Mouse (Mus musculus): ENCODE measurements around the gene Col18a1.
A peak's percentile ranks its signal among the peaks of the same experiment; 100 is the strongest.
"Not testable (repeated sequence)": the region's sequence is repeated elsewhere in the genome, so short reads cannot be mapped to it uniquely, and the experiment has no call there.

The Col18a1 gene

DNA sequence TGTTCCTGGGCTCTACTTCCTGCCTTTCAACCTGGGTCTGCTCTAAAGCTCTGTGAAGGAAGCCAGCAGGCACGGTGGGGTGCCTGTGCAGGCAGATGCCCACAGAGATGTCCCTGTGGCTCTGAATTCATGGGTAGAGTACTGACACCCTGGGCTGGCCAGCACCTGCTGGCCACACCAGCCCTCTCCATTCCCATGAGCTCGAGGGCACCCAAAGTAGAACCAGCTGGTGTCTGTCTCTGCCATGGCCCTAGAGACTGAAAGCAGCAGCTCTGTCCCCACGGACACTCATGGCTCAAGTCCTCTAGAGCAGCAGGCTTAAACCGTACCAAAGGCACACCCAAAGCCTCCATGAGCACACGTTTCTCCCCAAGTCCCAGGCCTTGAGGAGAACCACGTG is 30.1 kb downstream of the Col18a1 start:
- DNase-seq (ENCODE audit: extremely low spot score), result no peak

DNA sequence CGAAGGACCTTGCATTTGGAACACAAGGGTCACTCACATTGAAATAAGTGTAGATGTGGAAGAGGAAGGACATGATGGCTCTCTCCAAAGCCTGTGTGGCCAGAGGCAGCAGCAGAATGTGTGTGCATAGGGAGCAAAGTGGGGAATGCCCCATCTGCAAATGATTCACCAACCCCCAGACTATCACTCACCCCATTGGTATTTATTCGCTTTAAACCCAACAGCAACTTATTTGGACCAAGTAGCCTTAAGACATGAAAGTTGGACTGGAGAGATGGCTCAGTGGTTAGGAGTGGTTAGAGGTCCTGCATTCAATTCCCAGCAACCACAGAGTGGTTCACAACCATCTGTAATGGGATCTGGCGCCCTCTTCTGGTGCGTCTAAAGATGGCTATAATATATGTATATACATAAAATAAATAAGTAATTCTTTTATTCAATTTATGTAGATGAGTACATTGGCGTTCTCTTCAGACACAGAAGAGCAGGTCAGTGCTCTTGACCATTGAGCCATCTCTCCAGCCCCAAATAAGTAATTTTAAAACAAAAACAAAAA is 31.0 kb downstream of the Col18a1 start:
- no peak for DNase-seq (ENCODE audit: extremely low spot score)

DNA sequence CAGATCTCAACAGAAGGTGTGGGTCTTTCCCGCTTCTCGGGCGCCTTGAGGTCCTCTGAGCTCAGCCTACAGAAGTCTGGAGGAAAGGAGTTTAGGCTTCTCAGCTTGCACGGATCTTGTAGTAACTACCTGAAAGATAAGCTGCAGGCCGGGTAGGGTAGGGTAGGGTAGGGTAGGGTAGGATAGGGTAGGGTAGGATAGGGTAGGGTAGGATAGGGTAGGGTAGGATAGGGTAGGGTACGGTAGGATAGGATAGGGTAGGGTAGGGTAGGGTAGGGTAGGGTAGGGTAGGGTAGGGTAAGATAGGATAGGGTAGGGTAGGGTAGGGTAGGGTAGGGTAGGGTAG is 31.6 kb downstream of the Col18a1 start:
- not testable (repeated sequence) for DNase-seq (ENCODE audit: extremely low spot score)

DNA sequence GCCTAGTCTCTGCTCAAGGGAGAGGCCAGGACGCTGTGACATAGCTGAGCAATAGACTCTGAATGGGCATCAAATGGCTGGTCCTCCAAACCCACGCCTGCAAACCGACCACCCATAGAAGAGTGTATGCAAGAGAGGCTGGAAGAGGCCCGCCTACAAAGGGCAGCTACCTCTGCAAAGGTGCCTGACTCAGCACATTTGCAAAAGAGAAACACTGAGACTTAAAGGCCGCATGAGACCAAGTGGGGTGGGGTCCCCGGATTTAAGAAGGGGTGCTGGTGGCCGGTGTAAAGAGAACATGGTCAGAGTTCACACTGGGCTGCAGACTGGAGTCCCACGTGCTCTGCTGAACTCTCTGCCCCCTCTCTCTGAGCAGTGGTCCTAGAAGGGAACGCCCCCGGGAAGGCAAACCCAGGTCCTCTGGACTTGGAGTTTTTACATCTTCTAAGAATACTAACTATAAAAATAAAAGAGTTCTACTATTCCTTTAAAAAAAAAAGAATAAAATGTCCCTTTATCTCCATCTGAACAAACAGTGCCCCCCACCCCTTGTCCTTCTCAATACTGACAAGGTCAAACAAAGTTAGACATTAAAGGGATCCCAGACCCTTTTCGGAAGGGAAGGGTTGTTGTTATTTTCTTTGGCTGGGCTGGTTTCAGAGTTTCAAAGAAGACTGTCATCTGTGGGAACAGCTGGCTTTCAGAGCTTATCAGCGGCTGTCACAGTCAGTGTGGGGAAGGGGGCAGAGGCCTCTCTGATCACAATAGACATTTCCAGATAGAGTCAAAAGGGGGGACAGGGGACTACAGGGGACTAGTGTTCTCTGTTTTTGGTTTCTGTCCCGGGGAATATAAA is 32.2 kb downstream of the Col18a1 start:
- DNase-seq (ENCODE audit: extremely low spot score), result peak; percentile 32

DNA sequence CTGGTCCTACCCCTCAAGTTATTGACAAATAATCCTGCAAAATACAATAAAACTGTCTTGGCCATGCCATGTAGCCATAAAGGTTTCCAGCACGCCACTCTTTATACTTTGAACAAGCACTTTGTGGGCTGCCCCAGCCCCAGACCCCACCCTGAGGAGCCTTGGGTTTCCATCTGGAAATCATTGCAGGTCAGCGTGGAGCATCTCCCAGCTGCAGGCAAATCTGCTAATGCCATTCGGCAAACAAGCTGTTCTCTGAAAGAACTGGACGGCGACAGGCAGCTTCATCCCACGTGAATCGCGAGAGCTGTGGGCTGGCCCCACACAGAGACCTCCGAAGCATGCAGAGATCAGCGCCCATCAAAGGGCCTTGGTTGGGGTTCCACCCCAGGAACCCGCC is 34.2 kb downstream of the Col18a1 start:
- DNase-seq (ENCODE audit: extremely low spot score), result peak; percentile 47

DNA sequence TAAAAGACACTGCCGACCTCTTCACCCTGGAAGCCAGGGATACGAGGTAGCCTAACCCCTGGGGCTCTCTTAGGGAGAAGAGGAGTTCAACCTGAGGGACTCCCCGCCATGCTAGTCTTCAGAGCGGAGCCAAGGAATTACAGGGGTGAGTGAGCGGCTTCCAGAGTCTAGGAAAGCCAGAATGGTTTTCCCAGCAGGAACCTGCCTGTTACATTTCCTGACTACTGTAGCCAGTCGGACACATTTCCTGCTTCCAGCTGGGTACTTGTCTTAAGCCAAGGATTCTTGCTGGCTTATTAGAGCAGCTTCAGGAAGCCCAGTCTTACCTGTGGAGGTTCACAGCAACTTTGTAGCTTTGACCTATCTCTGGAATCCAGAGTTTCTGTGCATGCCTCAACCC is 34.8 kb downstream of the Col18a1 start:
- DNase-seq (ENCODE audit: extremely low spot score), result peak; percentile 22

DNA sequence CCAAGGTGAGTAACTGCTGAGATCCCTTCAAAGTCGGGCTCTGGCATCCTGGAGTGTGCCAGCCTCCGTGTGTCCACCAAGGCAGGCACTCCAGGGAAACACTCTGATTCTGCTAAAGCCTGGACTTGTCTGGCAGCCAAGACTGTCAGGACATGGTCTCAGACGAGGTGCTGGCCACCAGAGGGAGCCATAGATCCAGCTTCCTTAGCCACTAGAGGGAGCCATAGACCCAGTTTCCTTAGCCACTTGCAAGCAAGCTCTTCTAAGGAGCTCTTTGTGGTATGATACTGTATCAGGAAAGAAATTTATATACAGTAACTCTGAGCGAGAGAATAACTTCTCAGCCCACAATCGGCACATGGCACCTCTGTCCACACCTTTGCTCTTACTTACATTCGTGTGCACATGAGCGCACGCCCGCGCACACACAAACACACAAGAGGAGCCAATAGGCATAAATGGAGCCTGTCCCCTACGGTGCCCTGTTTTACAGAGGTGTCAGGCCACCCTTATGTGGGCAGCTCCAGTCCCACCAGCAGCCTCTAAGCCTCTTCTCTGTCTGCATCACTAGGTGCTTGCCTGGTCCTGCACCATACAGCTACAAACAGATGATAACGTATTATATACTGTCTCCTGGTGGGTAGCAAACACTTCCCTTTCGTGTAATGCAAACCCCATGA is 35.6 kb downstream of the Col18a1 start:
- peak; percentile 95 for DNase-seq (ENCODE audit: extremely low spot score)

DNA sequence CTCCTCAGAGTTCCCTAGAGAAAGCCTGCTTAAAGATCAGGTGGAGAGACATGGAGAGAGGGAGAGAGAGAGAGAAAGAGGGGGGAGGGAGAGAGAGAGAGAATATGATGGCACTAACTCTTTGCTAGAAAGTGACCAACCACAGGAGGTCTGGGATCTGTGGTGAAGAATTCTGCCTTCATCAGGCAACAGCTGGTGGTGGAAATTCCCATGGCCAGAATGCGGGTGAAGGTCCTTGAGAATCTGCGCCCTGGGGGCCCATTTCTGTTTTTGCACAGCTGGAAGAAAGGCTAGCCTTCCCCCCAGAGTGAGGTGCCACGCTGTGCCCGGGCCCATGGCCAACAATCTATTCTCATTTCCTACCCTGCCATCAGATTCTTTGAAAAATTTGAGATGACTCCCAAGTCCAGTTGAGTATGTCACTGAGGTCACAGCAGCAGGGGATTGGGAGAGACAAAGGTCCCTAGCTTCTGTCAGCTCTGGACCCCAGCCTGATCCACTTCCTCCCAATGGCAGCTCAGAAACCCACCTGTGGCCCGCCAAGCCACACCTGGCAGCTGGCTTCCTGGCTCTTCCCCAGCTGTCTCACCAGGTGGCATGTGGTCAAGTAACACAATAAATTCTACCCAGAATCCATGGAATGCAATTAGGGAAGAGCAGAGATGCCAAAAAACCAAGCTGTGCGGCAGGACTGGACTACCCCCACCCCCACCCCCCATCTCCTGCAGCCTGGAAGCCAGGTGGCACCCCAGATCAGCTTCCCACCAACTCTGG is 36.5 kb downstream of the Col18a1 start:
- no peak for DNase-seq (ENCODE audit: extremely low spot score)

DNA sequence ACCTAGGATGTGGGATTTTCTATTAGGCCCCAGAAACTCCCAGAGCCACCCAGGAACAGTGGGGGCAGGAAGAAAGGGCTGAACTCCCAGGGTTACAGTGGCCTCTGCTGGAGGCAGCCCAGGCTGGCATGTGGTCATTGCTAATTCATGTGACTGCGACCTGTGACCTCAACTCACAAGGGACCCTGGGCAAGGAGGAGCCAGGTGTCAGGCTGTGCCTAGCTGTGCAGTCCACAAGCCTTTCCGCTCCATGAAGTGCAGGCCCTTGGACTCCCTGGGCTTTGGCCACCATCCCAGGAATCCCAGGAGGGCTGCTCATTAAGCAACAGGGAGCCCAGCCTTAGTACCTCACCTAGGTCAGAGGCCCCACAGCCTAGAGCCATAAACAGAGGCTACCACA is 38.4 kb downstream of the Col18a1 start:
- DNase-seq (ENCODE audit: extremely low spot score), result peak; percentile 25

DNA sequence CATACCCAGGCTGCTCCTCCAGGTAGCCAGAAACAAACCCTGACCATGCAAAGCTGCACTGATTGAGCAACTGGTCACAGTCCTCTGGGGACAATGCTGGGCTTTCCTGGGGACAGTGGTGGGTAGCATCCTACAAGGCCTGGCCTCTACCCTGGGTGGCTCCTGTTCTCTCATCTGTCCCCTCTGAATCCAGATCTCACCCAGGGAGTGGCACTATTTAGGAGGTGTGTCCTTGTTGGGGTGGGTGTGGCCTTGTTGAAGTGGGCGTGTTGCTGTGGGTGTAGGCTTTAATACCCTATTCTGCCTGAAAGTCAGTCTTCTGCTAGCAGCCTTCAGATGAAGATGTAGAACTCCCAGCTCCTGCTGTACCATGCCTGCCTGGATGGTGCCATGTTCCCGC is 39.8 kb downstream of the Col18a1 start:
- no peak for DNase-seq (ENCODE audit: extremely low spot score)

DNA sequence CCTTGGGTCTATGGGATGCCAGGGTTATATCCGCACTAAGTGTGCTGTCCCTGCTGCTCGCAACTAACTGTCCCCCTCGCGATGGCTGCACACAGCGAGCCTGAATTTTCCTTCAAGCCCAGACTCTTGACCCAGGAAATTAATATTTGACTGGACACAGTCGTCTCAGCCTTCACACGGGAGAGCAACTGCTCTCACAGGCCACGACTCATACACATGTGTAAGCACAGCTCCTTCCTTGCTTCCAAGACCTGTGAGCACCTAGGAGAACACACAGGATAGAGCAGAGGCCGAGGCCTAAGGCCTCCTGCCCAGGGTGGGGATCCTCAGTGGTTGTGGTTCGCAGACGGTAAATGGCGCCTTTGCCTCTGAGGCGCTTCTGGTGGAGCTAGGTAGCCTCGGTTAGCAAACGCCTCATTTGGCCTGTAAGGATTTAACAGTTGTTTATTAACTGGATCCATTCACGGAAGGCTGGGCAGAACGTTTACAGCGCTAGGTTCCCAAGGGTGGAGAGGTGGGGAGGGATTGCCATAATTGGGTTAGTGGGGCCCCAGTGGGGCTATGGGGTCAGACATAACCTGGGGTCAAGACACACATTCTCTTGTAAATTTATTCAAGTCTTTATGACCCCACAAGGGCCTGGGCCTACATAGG is 41.1 kb downstream of the Col18a1 start:
- DNase-seq (ENCODE audit: extremely low spot score), result no peak

DNA sequence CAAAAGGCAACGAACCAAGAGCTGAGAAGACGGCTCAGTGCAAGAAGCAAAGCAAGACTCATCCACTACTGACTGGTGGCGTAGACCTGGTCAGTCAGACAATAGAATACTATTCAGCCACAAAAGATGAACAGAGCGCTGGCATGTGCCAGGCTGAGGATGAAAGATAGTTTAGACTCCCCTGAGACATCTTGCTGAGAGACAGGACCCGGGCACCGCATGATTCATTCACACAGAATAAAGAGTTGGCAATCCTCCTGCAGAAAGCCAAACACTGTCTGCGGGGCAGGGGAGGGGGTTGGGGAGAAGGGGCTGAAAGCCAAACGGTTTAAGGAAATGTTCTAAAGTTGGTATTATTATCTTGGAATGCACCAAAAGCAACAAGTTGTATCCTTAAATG is 42.4 kb downstream of the Col18a1 start:
- DNase-seq (ENCODE audit: extremely low spot score), result no peak

DNA sequence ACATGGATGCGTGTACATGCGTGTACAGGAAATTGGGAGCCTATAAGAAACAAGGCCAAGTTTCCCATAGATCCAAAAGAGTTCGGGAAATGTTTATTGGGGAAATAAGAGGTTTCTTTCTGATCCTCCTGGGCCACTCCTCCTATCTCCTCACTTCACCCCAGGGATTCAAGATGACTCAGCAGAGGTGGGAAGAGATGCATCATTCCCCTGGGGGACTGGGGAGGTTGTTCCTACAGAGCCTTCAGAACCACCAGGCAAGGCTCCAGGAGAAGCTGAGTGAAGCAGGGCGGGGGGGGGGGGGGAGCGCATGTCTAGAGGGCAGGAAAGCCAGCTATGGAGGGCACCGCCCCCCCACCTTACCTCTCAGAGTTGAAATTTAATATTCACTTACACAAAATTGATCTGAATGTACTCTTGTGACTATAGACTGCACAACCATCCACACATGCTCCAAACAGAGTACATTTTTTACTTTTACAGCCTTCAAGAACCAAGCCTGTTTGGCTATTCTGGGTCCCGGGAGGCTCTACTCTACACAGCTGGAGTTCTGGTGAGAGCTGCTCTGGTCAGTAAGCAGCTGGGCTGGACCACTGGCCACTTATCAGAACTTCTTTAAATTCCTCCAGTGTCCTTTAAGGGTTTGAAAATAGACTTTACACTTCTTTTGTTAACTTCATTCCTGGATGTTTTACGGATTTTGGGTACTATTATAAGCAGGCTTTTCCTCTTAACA is 44.9 kb downstream of the Col18a1 start:
- no peak for DNase-seq (ENCODE audit: extremely low spot score)

DNA sequence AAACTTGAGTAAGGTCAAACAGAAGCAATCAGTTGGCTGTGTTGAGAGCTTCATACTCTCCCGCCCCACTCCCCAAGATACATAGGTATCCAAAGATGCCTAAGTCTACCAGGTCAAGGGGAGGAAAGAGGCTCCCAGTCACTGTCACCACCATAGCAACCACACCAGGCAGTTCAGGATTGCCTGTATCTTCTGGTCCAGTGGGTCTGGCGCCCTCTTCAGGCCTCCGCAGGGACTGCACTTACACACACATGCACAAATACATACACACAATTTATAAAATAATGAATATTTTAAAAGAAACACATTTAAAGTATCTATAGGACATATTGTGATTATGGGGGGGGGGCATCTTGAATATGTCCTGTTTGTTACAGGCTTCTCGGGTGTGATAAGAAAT is 45.8 kb downstream of the Col18a1 start:
- no peak for DNase-seq (ENCODE audit: extremely low spot score)

DNA sequence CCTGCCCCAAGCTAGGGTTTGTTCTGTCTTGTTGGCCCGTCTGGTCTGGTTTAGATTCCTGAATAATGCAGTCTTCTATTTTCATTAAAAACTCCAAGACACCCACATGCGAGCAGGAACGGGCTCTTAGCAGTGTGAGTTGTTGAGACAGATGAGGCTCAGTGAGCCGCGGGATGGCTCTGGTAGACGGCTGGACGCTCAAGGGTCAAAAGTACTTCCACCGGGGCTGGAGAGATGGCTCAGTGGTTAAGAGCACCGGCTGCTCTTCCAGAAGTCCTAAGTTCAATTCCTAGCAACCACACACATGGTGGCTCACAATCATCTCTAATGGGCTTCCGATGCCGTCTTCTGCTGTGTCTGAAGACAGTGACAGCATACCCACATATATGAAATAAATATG is 46.9 kb downstream of the Col18a1 start:
- DNase-seq (ENCODE audit: extremely low spot score), result no peak

DNA sequence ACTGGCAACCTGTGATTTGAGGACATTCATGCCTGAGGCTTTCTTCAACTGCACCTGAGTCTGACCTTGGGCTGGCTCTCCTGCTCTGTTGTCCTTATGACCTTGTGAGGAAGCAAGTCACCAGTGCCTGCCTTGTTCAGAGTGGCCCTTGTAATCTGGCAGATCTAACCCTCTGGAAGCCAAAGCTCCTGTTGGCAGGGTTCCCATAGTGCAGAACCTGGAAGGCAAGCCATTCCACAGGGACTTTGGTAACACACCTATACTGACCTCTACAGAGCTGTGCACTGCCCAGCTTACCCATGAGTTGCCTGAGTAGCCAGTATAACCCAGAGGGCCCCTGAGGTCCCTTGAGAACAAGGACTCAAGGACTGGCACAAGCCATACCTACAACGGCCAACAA is 48.0 kb downstream of the Col18a1 start:
- DNase-seq (ENCODE audit: extremely low spot score), result no peak

DNA sequence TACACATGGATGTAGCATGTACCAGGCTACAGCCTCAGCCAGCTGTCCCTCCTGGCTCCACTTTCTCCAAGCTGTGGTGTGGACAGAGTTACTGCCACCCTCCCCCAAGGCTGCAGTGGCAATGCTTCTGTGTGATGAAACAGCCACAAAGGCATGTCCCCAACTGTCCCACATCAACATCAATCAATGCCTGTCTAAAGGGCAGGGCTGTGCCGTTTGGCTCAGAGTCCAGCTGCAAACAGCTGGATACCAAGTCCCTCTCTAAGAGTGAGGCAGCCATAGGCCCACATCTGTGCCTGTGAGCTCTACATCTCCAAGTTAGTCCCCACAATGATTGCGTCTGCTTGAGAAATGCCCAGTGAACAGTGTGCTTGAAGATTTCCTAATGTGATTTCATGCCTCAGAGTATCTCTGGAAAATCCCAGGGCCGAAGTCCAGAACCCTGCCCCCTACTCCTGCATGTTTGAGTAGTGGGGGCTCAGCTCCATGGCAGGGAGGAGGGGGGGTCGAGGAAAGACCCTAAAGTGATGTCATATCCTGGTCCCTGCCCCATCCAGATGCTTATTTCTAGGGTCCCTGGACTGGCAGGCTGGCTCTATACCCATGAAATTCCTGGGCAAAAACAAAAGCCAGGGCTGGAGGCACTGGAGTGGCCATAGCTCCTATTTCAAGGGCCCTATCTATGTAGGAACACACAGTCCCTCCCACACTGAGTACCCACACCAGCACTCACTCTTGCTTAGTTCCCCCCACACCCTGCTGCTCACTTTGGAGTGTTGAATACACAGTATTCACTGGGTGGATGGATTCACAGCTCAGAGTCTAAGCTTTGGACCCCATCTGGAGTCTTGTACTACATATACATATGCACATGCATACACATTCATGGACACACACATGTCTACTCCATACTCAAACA is 49.6 kb downstream of the Col18a1 start:
- no peak for DNase-seq (ENCODE audit: extremely low spot score)

DNA sequence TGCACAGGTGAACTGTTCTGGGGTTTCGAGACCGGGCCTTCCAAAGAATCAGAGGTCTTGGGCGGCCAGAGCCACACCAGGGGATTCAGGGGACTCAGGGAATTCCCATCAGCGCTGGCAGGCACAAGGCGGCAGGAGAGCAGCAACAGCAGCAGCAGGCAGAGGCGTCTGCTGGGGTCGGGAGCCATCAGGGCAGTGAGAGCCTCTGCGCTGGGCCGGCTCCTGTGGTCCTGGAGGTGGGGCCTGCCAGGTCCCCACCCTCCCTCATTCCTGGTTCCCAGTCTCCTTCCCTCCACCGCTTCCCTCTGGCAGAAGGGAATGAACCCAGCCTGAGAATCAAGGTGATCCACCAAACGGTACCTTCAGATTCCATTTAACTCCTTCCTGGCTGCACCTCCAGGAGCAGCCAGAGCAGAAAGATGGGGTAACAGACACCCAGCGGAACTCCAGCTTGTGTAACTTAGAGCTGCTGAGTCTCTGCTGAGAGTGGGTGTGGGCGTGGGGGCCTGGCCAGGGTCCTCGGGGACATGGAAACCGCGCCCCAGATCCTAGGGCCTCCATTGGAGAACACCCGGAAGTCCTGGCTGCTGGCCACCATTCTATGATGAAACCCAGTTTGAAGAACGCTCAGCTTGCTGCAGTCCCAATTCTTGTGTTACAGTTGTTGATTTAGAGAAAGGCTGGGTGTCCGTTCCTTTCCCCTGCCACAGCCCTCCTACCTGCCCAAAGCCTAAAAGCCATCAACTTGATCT is 52.7 kb downstream of the Col18a1 start:
- DNase-seq (ENCODE audit: extremely low spot score), result no peak

DNA sequence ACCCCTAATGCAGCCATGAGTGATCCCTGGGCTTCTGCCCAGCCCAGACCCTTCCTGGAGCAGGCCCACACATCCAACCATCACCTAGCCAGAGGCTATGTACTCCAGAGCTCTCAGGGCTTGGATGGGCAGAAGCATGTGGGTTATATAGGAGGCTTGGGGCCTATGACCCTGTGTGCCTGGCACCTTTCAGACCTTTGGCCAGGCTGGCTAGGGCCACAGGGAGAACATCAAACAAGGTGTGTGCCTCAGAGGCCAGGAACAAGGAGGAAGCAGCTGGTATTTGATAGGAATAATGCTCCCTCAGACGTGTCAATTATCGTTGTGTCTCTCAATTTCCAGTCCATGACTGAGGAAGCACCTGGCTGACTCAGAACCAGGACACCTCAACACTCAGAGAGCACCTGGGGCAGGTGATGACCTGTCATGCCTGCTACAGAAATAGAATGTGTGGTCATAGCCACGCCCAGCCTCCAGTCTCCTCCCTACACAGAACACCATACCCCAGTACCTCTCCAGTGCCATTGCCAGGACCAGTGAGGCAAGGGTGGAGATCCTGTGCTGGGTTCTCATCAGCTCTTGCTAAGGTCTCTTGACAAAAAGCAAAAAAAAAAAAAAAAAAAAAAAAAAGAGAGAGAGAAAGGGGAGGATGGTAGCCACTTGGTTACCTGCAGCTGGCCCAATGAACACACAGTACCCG is 54.6 kb downstream of the Col18a1 start:
- DNase-seq (ENCODE audit: extremely low spot score), result no peak

All from embryo, embryonic 9.5 days (tissue).